Comparison of ENCODE assay signal across 20 mouse cellular contexts in genomic region chr7:112593586-112593985, GRCm38 (mm10).
"Had no signal": no experiment of that assay in that cellular context is flagged by ENCODE, and none has a peak within 500 bp of the region (broad histone marks: within the 10 kb centered on the region; RNA-seq: fewer than 3 reads in every experiment).

No protein-coding gene starts in this region.

- H3K9ac ChIP-seq: liver, embryonic 13.5 days; liver, embryonic 15.5 days; liver, postnatal 0 days; lung, embryonic 15.5 days; midbrain, embryonic 12.5 days; neural tube, embryonic 13.5 days; neural tube, embryonic 15.5 days had no signal

- ATAC-seq: liver, postnatal 0 days; midbrain, embryonic 16.5 days had no signal

- H3K27ac ChIP-seq: liver, embryonic 13.5 days; liver, embryonic 15.5 days; lung, embryonic 15.5 days; midbrain, embryonic 10.5 days; midbrain, embryonic 12.5 days; neural tube, embryonic 13.5 days; neural tube, embryonic 15.5 days had no signal

- H3K27me3 ChIP-seq: liver, embryonic 13.5 days; liver, embryonic 15.5 days; lung, embryonic 15.5 days; midbrain, embryonic 12.5 days; neural tube, embryonic 13.5 days; neural tube, embryonic 15.5 days had no signal

- H3K4me2 ChIP-seq: liver, embryonic 13.5 days; liver, embryonic 15.5 days; lung, embryonic 15.5 days; midbrain, embryonic 12.5 days; neural tube, embryonic 13.5 days; neural tube, embryonic 15.5 days had no signal

- H3K4me3 ChIP-seq: liver, embryonic 13.5 days; liver, embryonic 15.5 days; lung, embryonic 15.5 days; midbrain, embryonic 10.5 days; midbrain, embryonic 12.5 days; myocyte; neural tube, embryonic 13.5 days; neural tube, embryonic 15.5 days had no signal

- H3K9me3 ChIP-seq: liver, embryonic 13.5 days; liver, embryonic 15.5 days; lung, embryonic 15.5 days; midbrain, embryonic 10.5 days; midbrain, embryonic 12.5 days; neural tube, embryonic 13.5 days; neural tube, embryonic 15.5 days had no signal

- H3K36me3 ChIP-seq: liver, embryonic 13.5 days; liver, embryonic 15.5 days; lung, embryonic 15.5 days; midbrain, embryonic 10.5 days; midbrain, embryonic 12.5 days; neural tube, embryonic 13.5 days; neural tube, embryonic 15.5 days had no signal

- H3K4me1 ChIP-seq: liver, embryonic 13.5 days; liver, embryonic 15.5 days had no signal

- DNase-seq: liver, embryonic 13.5 days; liver, postnatal 0 days; lung, adult 2 months; lung, postnatal 10 days; lung, postnatal 4 days; midbrain, embryonic 14.5 days; right cerebral cortex, postnatal 25 days; right cerebral cortex, postnatal 4 days; spleen, adult 18-20 months; thymus, adult 2 months; thymus, postnatal 25 days; thymus, postnatal 4 days had no signal
